Mouse (Mus musculus) gastrocnemius, postnatal 36 days (tissue): ENCODE results near the gene Mup7. TPM values are rescaled to one million over a fixed set of nuclear protein-coding genes. Genes with fewer than 3 reads are reported as not detected.
"Not testable (repeated sequence)": the region's sequence is repeated elsewhere in the genome, so short reads cannot be mapped to it uniquely, and the experiment has no call there.

Source experiments
- DNase-seq, 2 experiments: peaks; one replicate each; pipeline ENCODE4 v3.0.0; 2022
- intact Hi-C: fragments of 180-260 bp; cut with DNase I; formaldehyde crosslinking; loops from one replicate; pipeline ENCODE4 v1.15.1; 2025
- long read RNA-seq, 2 experiments: library from polyadenylated mRNA; stranded (forward); transcript quantifications; one replicate each; pipeline ENCODE4 v2.0.0; 2021
- total RNA-seq, 2 experiments: library from RNA; stranded (reverse); gene quantifications; 2 replicates each; pipeline ENCODE4 v1.2.3; 2021

Gene Mup7
- 1 to 10 TPM in 1 of 2 experiments, not detected in 1; 1.1 TPM for total RNA-seq
- long read RNA-seq, experiment 1 = 0 reads
- long read RNA-seq, experiment 2 = 0 reads

DNA sequence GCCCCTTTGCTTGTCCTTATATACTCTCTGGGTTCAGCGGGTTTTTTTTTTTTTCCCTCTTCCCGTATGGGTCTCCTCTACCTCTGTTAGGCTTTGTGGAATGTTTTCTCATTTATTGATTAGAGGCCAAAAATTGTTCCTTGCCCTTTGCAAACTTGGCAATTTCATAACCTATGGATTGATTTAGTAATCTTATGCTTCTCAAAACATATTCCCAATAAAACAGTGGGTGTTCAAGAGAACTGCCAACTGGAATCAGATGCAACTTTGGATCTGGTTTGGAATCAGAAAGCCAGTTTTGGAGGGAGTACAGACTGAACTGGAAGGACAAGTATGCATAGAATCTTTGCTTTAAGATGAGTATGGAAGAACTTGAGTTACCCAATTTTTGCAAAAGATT, at the start of gene Mup7:
Mup7 (minus strand) TSS at position 101 of the 400 bp plus-strand sequence.
- intact Hi-C loops, DNase-seq: not testable (repeated sequence)

DNA sequence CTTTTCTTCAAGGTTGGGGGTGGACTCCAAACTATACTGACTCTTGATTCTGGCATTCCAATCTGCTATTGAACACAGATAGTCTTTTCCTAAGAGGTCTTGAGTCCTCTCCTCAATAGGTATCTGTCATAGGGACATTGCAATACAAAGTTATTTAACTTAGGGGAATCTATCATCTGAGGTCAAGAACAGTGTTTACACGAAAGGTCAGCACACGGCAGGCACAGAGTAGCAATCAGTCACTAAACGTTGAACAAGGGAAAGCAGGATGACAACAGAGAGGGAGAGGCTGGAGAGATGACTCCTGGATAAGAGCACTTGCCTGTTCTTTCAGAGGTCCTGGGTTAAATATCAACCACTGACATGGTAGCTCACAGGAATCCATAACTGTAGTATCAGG, 9.6 kb upstream of the Mup7 start:
- intact Hi-C loops, DNase-seq: not testable (repeated sequence)

DNA sequence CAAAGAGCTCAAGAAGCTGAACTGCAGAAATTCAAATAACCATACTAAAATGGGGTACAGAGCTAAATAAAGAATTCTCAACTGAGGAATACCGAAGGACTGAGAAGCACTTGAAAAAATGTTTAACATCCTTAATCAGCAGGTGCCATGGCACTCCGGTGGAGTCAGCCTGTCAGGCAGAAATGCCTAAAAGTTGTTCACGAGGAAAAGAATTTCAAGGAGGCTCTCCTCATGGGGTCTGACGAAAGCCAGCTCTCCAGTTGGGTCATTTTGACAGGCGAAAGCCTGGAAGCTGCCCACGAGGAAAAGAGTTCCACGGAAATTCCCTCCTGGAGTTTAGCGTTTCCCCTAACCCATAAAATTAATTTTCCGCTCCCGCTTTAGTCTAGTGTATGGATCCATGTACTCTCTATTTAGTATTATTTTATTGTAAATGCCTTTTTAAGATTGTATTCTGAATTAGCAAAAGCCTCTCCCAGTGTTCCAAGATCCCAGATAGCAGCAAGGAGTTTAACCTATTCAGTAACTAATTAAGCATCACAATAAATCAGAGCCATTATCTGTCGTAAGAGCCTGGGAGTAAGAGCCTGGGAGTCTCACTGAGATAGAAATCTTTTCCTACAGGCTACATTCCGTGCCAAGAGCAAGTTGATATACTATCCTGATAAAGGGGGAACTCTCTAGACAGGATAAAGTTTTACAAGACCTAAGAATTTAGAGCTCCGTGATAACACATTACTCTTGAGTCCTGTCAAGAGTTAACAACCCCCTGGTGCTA, 40.8 kb downstream of the Mup7 start:
- intact Hi-C loops, DNase-seq: not testable (repeated sequence)

- intact Hi-C loops = not testable (repeated sequence)
Observed at GRCm38 (mm10) chr4:60020141-60020540, 50.1 kb downstream of the Mup7 start.

More at GRCm38 (mm10) chr4:60020141-60020540, 50.1 kb downstream of the Mup7 start:
- not testable (repeated sequence) for DNase-seq

Other genes starting within 250 kb of the Mup7 start
- under 1 TPM in 1 of 2 experiments, not detected in 1; 0.15 TPM for gene Slc46a2, start 155.4 kb downstream of the Mup7 start, total RNA-seq
- not detected for gene Mup4, start 109.8 kb downstream of the Mup7 start, total RNA-seq
- not detected for gene Mup6, start 106.2 kb downstream of the Mup7 start, total RNA-seq
- gene Mup2, start 83.8 kb upstream of the Mup7 start, total RNA-seq = not detected
- gene Mup8, start 152.1 kb upstream of the Mup7 start, total RNA-seq = not detected